Mouse (Mus musculus): ENCODE results near the gene Arhgap20. TPM values are rescaled to one million over a fixed set of nuclear protein-coding genes. Genes with fewer than 3 reads are reported as not detected.

Arhgap20 gene
- polyA plus RNA-seq, 1 experiment from 2014 or later, result 3.6 TPM

DNA sequence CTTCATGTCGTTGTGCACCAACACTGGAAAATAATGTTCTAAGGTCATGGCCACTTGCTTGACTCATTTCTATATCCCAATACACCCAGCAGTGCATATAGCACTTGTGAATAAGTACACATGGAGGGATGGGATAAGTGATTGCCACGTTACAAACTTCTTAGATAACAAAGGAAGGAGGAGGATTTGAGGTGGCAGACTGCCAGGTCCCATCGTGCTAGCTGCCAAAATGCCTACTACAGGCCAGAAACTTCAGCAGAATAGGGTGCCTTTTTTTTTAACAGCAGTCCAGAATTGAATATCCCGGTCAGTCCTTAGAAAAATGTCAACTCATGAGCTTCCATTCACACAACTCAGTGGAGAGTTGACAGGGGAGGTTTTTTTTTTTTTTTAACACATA is 78.1 kb downstream of the Arhgap20 start:
- 62% methylated on average over 4 of the region's 4 CpGs for WGBS
- H3K9me3 ChIP-seq (ENCODE audit: low read length), result no peaks in the 10 kb centered on the region
- ATAC-seq (ENCODE audit: low FRiP score, low TSS enrichment), result no peak
- H3K4me1 ChIP-seq (ENCODE audit: insufficient read depth, low read length), result no peaks in the 10 kb centered on the region
- H3K36me3 ChIP-seq (ENCODE audit: insufficient read depth, low read length), result no peaks in the 10 kb centered on the region
- no peak overlapping the region for H3K9ac ChIP-seq (replicated peaks; ENCODE audit: low read length)
- no peak overlapping the region for H3K27ac ChIP-seq (ENCODE audit: low read length)
- H3K27me3 ChIP-seq (ENCODE audit: insufficient read depth, low read length), result no peaks in the 10 kb centered on the region
- H3K4me2 ChIP-seq (replicated peaks; ENCODE audit: low read depth, low read length), result no peak overlapping the region
- H3K4me3 ChIP-seq (ENCODE audit: low read length), result no peak overlapping the region

DNA sequence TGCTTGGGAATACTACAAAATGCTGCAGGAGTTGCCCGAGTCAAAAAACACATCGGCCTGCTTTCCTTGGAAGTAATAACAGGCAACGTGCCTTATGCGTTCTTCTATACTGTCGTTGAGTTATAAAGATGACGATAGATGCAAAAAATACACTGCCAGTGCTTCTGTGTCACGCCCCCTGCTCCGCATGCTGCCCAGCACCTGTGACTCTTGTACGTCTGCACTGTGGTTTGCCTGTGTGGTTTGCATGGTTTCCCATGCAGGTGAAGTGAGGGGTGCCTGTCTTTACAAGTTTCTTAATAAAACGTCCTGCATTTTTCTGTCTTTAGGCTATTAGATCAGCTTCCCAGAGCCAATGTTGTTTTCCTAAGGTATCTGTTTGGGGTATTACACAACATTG is 80.7 kb downstream of the Arhgap20 start:
- Histone ChIP-seq H3K9me3 (ENCODE audit: low read length) (no peaks in the 10 kb centered on the region), H3K4me3 (ENCODE audit: low read length) (no peak overlapping the region), H3K4me2 (replicated peaks; ENCODE audit: low read depth, low read length) (no peak overlapping the region), H3K36me3 (ENCODE audit: insufficient read depth, low read length) (no peaks in the 10 kb centered on the region), H3K9ac (replicated peaks; ENCODE audit: low read length) (no peak overlapping the region), H3K27me3 (ENCODE audit: insufficient read depth, low read length) (no peaks in the 10 kb centered on the region), H3K27ac (ENCODE audit: low read length) (no peak overlapping the region), H3K4me1 (ENCODE audit: insufficient read depth, low read length) (no peaks in the 10 kb centered on the region)
- ATAC-seq (ENCODE audit: low FRiP score, low TSS enrichment), result no peak
- WGBS, result 87% methylated on average over 10 of the region's 10 CpGs

DNA sequence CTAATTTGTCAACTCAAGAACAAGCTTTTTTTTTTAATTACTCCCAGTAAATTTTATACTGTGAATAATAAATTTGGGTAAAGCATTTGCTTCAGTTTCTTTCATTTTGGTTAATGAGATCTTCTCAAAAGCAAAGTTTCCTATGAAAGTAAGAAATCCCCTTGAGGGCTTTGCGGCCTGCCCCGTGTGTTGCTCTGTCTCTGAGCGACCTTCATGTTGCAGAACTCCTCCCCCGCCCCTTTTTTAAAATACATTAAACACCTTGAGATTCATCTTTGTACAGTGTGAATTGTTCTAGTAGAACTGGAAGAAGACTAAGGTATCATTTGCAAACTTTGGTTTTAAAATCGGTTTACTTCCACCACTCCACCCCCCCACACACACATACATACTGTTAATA is 88.6 kb downstream of the Arhgap20 start:
- Histone ChIP-seq H3K27ac (ENCODE audit: low read length) (no peak overlapping the region), H3K4me2 (replicated peaks; ENCODE audit: low read depth, low read length) (no peak overlapping the region), H3K27me3 (ENCODE audit: insufficient read depth, low read length) (no peaks in the 10 kb centered on the region), H3K4me3 (ENCODE audit: low read length) (no peak overlapping the region), H3K4me1 (ENCODE audit: insufficient read depth, low read length) (no peaks in the 10 kb centered on the region), H3K9me3 (ENCODE audit: low read length) (no peaks in the 10 kb centered on the region), H3K9ac (replicated peaks; ENCODE audit: low read length) (no peak overlapping the region), H3K36me3 (ENCODE audit: insufficient read depth, low read length) (no peaks in the 10 kb centered on the region)
- no peak for ATAC-seq (ENCODE audit: low FRiP score, low TSS enrichment)
- 90% methylated on average over 5 of the region's 5 CpGs for WGBS

DNA sequence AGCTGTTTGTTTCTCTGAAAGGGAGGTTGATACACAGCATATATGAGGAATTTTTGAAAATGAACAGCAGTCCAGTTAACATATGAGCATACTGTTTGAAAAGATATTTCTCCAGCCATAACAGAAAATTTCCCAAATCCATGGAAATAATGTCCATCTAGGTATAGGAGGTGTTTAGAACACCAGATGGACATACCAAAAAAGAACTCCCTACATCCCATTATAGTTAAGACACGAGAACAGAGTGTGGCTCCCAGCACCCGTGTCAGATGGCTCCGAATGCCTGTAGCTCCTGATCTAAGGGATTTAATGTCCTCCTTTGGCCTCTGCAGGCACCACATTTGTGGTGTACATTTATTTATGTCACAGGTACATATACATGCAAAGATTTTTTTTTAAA is 99.1 kb downstream of the Arhgap20 start:
- WGBS, result 80% methylated on average over 3 of the region's 3 CpGs
- ATAC-seq (ENCODE audit: low FRiP score, low TSS enrichment), result no peak
- H3K4me3 ChIP-seq (ENCODE audit: low read length), result no peak overlapping the region

DNA sequence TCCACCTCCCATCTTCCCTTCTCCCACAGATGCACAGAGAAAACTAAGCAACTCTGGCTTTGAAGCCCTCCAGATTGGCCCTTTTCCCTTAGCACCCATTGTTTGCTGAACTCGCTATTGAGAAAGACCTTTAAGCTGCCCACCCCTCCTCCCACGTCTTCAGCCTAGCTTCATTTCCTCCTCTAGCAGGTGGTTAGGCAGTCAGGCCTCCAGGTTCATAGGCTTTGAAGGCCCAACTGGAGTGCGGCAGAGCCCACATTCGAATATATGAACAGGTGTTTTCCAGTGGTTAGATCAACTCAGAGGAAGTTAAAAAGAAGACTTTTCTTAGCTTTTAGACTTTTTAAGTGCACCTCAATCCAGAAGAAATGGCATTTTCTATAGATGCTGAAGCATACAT is 101.5 kb downstream of the Arhgap20 start:
- Histone ChIP-seq H3K9ac (replicated peaks; ENCODE audit: low read length) (no peak overlapping the region), H3K4me1 (ENCODE audit: insufficient read depth, low read length) (no peaks in the 10 kb centered on the region), H3K4me3 (ENCODE audit: low read length) (no peak overlapping the region), H3K9me3 (ENCODE audit: low read length) (no peaks in the 10 kb centered on the region), H3K27me3 (ENCODE audit: insufficient read depth, low read length) (no peaks in the 10 kb centered on the region), H3K4me2 (replicated peaks; ENCODE audit: low read depth, low read length) (no peak overlapping the region), H3K27ac (ENCODE audit: low read length) (no peak overlapping the region), H3K36me3 (ENCODE audit: insufficient read depth, low read length) (no peaks in the 10 kb centered on the region)
- WGBS, result 58% methylated on average over 4 of the region's 4 CpGs
- no peak for ATAC-seq (ENCODE audit: low FRiP score, low TSS enrichment)

More for the DNA sequence above, 99.1 kb downstream of the Arhgap20 start:
- H3K36me3 ChIP-seq (ENCODE audit: insufficient read depth, low read length), result no peaks in the 10 kb centered on the region
- no peak overlapping the region for H3K9ac ChIP-seq (replicated peaks; ENCODE audit: low read length)
- no peak overlapping the region for H3K27ac ChIP-seq (ENCODE audit: low read length)
- no peaks in the 10 kb centered on the region for H3K27me3 ChIP-seq (ENCODE audit: insufficient read depth, low read length)
- no peaks in the 10 kb centered on the region for H3K9me3 ChIP-seq (ENCODE audit: low read length)
- H3K4me2 ChIP-seq (replicated peaks; ENCODE audit: low read depth, low read length), result no peak overlapping the region
- no peaks in the 10 kb centered on the region for H3K4me1 ChIP-seq (ENCODE audit: insufficient read depth, low read length)

DNA sequence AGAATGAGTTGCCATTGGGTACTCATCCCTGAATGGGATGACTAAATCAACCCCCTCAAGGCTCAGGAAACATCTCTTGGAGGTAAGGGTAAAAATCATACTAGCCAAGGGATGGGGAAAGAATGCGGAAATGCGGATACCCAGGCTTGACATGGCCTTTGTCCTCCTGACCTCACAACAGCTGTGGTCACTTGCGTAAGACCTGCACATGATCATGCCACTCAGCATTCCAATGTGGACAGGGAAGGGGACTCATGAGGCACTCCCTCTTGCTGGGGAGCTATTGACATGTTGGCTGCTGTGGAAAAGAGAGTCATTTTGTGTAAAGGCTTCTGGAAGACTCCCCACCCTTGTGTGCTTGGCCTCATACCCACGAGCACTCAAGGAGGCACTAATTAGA is 103.9 kb downstream of the Arhgap20 start:
- Histone ChIP-seq H3K27ac (ENCODE audit: low read length) (no peak overlapping the region), H3K9ac (replicated peaks; ENCODE audit: low read length) (no peak overlapping the region), H3K4me3 (ENCODE audit: low read length) (no peak overlapping the region), H3K27me3 (ENCODE audit: insufficient read depth, low read length) (no peaks in the 10 kb centered on the region), H3K9me3 (ENCODE audit: low read length) (no peaks in the 10 kb centered on the region), H3K36me3 (ENCODE audit: insufficient read depth, low read length) (no peaks in the 10 kb centered on the region), H3K4me1 (ENCODE audit: insufficient read depth, low read length) (0 out of 2 replicates have a peak, but pooled peaks cover 6% of the 10 kb centered on the region), H3K4me2 (replicated peaks; ENCODE audit: low read depth, low read length) (no peak overlapping the region)
- WGBS, result 89% methylated on average over 4 of the region's 4 CpGs
- no peak for ATAC-seq (ENCODE audit: low FRiP score, low TSS enrichment)

DNA sequence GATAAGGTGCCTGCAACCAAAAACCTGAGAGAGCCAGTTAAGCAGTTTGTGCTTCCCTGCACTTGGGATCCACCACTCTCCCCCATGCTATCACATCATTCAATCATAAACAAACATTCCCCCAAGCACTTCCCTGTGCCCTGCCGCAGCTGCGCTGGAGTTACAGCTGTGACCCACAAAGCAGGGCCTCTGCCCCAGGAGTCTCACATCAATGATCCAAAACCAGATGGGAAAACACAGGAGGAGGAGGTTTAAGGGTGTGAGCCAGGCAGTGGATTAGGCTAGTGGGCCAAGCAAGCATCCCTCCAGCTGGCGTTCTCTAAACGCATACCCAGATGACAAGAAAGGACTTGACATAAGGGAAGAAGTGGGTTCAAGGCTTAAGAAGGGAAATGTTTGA is 109.2 kb downstream of the Arhgap20 start:
- peak; percentile 85; the same call in 1 of the 2 replicates for ATAC-seq (ENCODE audit: low FRiP score, low TSS enrichment)
- H3K4me1 ChIP-seq (ENCODE audit: insufficient read depth, low read length), result peaks cover 12% of the 10 kb centered on the region
- H3K36me3 ChIP-seq (ENCODE audit: insufficient read depth, low read length), result no peaks in the 10 kb centered on the region
- no peak overlapping the region for H3K4me3 ChIP-seq (ENCODE audit: low read length)
- no peaks in the 10 kb centered on the region for H3K9me3 ChIP-seq (ENCODE audit: low read length)
- H3K27ac ChIP-seq (ENCODE audit: low read length), result no peak overlapping the region
- no peak overlapping the region for H3K4me2 ChIP-seq (replicated peaks; ENCODE audit: low read depth, low read length)
- no peak overlapping the region for H3K9ac ChIP-seq (replicated peaks; ENCODE audit: low read length)
- H3K27me3 ChIP-seq (ENCODE audit: insufficient read depth, low read length), result no peaks in the 10 kb centered on the region
- WGBS, result 14% methylated on average over 4 of the region's 4 CpGs

DNA sequence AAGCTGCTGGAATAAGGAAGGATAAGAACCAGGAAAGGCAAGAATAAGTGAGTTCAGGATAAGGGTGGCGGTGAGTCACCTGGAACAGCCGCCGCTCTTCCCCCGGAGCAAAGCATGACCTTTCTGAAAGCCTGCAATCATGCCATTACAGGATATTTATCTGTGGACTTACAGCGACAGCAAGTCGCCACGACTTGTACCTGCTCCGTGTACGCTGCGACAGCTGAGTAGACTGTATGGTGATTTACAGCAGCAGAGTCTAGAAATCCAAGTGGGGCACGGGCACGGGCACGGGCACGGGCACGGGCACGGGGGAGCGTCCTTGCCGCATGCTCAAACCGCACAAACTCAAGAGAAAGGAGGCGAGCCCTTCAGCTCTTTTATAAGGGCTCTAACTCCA is 110.4 kb downstream of the Arhgap20 start:
- H3K27ac ChIP-seq (ENCODE audit: low read length), result peak overlapping the region; percentile 44; the same call in 1 of the 2 replicates
- H3K4me2 ChIP-seq (replicated peaks; ENCODE audit: low read depth, low read length), result peak overlapping the region; percentile 51
- no peaks in the 10 kb centered on the region for H3K9me3 ChIP-seq (ENCODE audit: low read length)
- H3K36me3 ChIP-seq (ENCODE audit: insufficient read depth, low read length), result no peaks in the 10 kb centered on the region
- H3K4me3 ChIP-seq (ENCODE audit: low read length), result peak overlapping the region; percentile 16
- ATAC-seq (ENCODE audit: low FRiP score, low TSS enrichment), result peak; percentile 57; the same call in 1 of the 2 replicates
- H3K9ac ChIP-seq (replicated peaks; ENCODE audit: low read length), result peak overlapping the region; percentile 48; the same call in 1 of the 2 replicates
- 39% methylated on average over 20 of the region's 20 CpGs for WGBS
- peaks cover 12% of the 10 kb centered on the region for H3K4me1 ChIP-seq (ENCODE audit: insufficient read depth, low read length)
- H3K27me3 ChIP-seq (ENCODE audit: insufficient read depth, low read length), result no peaks in the 10 kb centered on the region

DNA sequence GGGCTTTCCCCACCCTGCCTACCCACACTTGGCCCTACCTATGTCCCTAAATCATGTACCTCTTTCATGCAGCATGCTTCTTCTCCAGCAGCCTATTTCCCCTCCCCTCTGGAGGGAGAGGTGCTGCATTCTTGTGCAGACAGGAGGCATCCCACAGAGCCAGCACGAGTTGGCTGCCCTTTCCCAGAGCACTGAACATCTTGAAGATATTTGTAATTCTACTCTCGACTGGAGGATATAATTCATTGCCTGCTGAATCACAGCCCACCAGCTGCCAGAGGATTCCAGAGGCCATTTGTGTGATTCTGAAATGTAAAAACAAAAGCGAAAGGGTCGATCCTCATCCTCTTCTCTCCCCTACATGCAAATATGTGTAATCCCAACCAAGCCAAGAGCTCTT is 116.2 kb downstream of the Arhgap20 start:
- Histone ChIP-seq H3K4me2 (replicated peaks; ENCODE audit: low read depth, low read length) (no peak overlapping the region), H3K9ac (replicated peaks; ENCODE audit: low read length) (no peak overlapping the region), H3K9me3 (ENCODE audit: low read length) (no peaks in the 10 kb centered on the region), H3K27me3 (ENCODE audit: insufficient read depth, low read length) (no peaks in the 10 kb centered on the region), H3K36me3 (ENCODE audit: insufficient read depth, low read length) (no peaks in the 10 kb centered on the region), H3K27ac (ENCODE audit: low read length) (no peak overlapping the region), H3K4me1 (ENCODE audit: insufficient read depth, low read length) (no peaks in the 10 kb centered on the region; the same call in 1 of the 2 replicates), H3K4me3 (ENCODE audit: low read length) (no peak overlapping the region)
- ATAC-seq (ENCODE audit: low FRiP score, low TSS enrichment), result no peak
- WGBS, result 20% methylated on average over 4 of the region's 4 CpGs

DNA sequence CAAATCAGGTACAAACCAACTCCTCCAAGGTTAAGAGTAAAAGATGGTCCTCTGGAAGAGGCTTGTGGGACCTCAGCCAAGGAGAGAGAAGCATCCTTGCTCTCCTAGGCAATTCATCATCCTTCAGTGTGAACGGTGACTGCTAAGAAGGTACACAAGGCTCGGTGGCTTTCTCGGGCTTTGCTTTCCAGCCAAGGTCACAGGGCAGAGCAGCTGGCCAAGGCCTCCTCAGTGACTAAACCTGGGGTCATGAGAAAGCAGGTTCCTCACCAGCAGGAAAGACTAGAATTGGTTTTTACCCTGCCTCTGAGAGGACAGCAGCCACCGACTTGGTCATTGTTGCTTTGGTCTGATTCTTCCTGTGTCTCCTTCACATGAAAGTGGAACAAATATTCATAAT is 116.7 kb downstream of the Arhgap20 start:
- no peaks in the 10 kb centered on the region for H3K9me3 ChIP-seq (ENCODE audit: low read length)
- H3K27me3 ChIP-seq (ENCODE audit: insufficient read depth, low read length), result no peaks in the 10 kb centered on the region
- 37% methylated on average over 4 of the region's 4 CpGs for WGBS
- ATAC-seq (ENCODE audit: low FRiP score, low TSS enrichment), result no peak
- no peak overlapping the region for H3K27ac ChIP-seq (ENCODE audit: low read length)
- H3K4me1 ChIP-seq (ENCODE audit: insufficient read depth, low read length), result no peaks in the 10 kb centered on the region; the same call in 1 of the 2 replicates
- H3K9ac ChIP-seq (replicated peaks; ENCODE audit: low read length), result no peak overlapping the region
- no peaks in the 10 kb centered on the region for H3K36me3 ChIP-seq (ENCODE audit: insufficient read depth, low read length)
- H3K4me2 ChIP-seq (replicated peaks; ENCODE audit: low read depth, low read length), result no peak overlapping the region
- H3K4me3 ChIP-seq (ENCODE audit: low read length), result no peak overlapping the region

Data from kidney, embryonic 16.5 days (tissue).